Mouse (Mus musculus): ENCODE measurements around the gene Crls1. TPM values are rescaled to one million over a fixed set of nuclear protein-coding genes. Genes with fewer than 3 reads are reported as not detected.

Crls1 gene
- polyA plus RNA-seq, 1 experiment from 2014 or later, result 6.5 TPM

- no peaks in the 10 kb centered on the region for H3K9me3 ChIP-seq (replicated peaks; ENCODE audit: control insufficient read depth, low read length, poor library complexity, severe bottlenecking)
- 83% methylated on average over 5 of the region's 5 CpGs for WGBS
- no peak overlapping the region for H3K9ac ChIP-seq (ENCODE audit: low read depth, low read length)
- H3K4me3 ChIP-seq (ENCODE audit: low read depth, low read length), result no peak overlapping the region
- no peak overlapping the region for H3K27ac ChIP-seq (ENCODE audit: low read length)
- no peak overlapping the region for H3K4me2 ChIP-seq (ENCODE audit: low read length)
- ATAC-seq, result no peak
- no peaks in the 10 kb centered on the region; the same call in 1 of the 2 replicates for H3K36me3 ChIP-seq (ENCODE audit: control insufficient read depth, insufficient read depth, low read length)
- H3K4me1 ChIP-seq (ENCODE audit: control insufficient read depth, insufficient read depth, low read length), result no peaks in the 10 kb centered on the region
- no peaks in the 10 kb centered on the region for H3K27me3 ChIP-seq (ENCODE audit: control insufficient read depth, insufficient read depth, low read depth, low read length)
Measured at GRCm38 (mm10) chr2:132856333-132856732, 9.9 kb downstream of the Crls1 start.

GRCm38 (mm10) chr2:132860435-132860834, 14.0 kb downstream of the Crls1 start:
- Histone ChIP-seq H3K36me3 (ENCODE audit: control insufficient read depth, insufficient read depth, low read length) (peaks cover 9% of the 10 kb centered on the region), H3K4me3 (ENCODE audit: low read depth, low read length) (no peak overlapping the region), H3K27ac (ENCODE audit: low read length) (no peak overlapping the region), H3K9ac (ENCODE audit: low read depth, low read length) (no peak overlapping the region), H3K9me3 (replicated peaks; ENCODE audit: control insufficient read depth, low read length, poor library complexity, severe bottlenecking) (no peaks in the 10 kb centered on the region), H3K4me2 (ENCODE audit: low read length) (no peak overlapping the region), H3K27me3 (ENCODE audit: control insufficient read depth, insufficient read depth, low read depth, low read length) (no peaks in the 10 kb centered on the region), H3K4me1 (ENCODE audit: control insufficient read depth, insufficient read depth, low read length) (no peaks in the 10 kb centered on the region)
- ATAC-seq, result no peak

GRCm38 (mm10) chr2:132861456-132861855, 15.0 kb downstream of the Crls1 start:
- no peak for ATAC-seq
- no peaks in the 10 kb centered on the region for H3K4me1 ChIP-seq (ENCODE audit: control insufficient read depth, insufficient read depth, low read length)
- no peak overlapping the region for H3K9ac ChIP-seq (ENCODE audit: low read depth, low read length)
- H3K9me3 ChIP-seq (replicated peaks; ENCODE audit: control insufficient read depth, low read length, poor library complexity, severe bottlenecking), result no peaks in the 10 kb centered on the region
- H3K27ac ChIP-seq (ENCODE audit: low read length), result no peak overlapping the region
- no peaks in the 10 kb centered on the region for H3K27me3 ChIP-seq (ENCODE audit: control insufficient read depth, insufficient read depth, low read depth, low read length)
- H3K36me3 ChIP-seq (ENCODE audit: control insufficient read depth, insufficient read depth, low read length), result peaks cover 15% of the 10 kb centered on the region
- WGBS, result 98% methylated on average over 2 of the region's 2 CpGs
- no peak overlapping the region for H3K4me2 ChIP-seq (ENCODE audit: low read length)
- no peak overlapping the region for H3K4me3 ChIP-seq (ENCODE audit: low read depth, low read length)

- ATAC-seq, result no peak
- Histone ChIP-seq H3K9ac (ENCODE audit: low read depth, low read length) (no peak overlapping the region), H3K4me2 (ENCODE audit: low read length) (no peak overlapping the region), H3K4me3 (ENCODE audit: low read depth, low read length) (no peak overlapping the region), H3K27ac (ENCODE audit: low read length) (no peak overlapping the region), H3K9me3 (replicated peaks; ENCODE audit: control insufficient read depth, low read length, poor library complexity, severe bottlenecking) (no peaks in the 10 kb centered on the region), H3K4me1 (ENCODE audit: control insufficient read depth, insufficient read depth, low read length) (no peaks in the 10 kb centered on the region), H3K36me3 (ENCODE audit: control insufficient read depth, insufficient read depth, low read length) (peaks cover 18% of the 10 kb centered on the region), H3K27me3 (ENCODE audit: control insufficient read depth, insufficient read depth, low read depth, low read length) (no peaks in the 10 kb centered on the region)
- 97% methylated on average over 2 of the region's 2 CpGs for WGBS
Measured at GRCm38 (mm10) chr2:132863325-132863724, 16.9 kb downstream of the Crls1 start.

- Histone ChIP-seq H3K27me3 (ENCODE audit: control insufficient read depth, insufficient read depth, low read depth, low read length) (no peaks in the 10 kb centered on the region), H3K27ac (ENCODE audit: low read length) (no peak overlapping the region), H3K36me3 (ENCODE audit: control insufficient read depth, insufficient read depth, low read length) (peaks cover 18% of the 10 kb centered on the region), H3K4me1 (ENCODE audit: control insufficient read depth, insufficient read depth, low read length) (no peaks in the 10 kb centered on the region), H3K9ac (ENCODE audit: low read depth, low read length) (no peak overlapping the region), H3K4me3 (ENCODE audit: low read depth, low read length) (no peak overlapping the region), H3K4me2 (ENCODE audit: low read length) (no peak overlapping the region), H3K9me3 (replicated peaks; ENCODE audit: control insufficient read depth, low read length, poor library complexity, severe bottlenecking) (no peaks in the 10 kb centered on the region)
- WGBS, result 81% methylated on average over 5 of the region's 5 CpGs
- no peak for ATAC-seq
Measured at GRCm38 (mm10) chr2:132867521-132867920, 21.1 kb downstream of the Crls1 start.

GRCm38 (mm10) chr2:132869682-132870081, 23.2 kb downstream of the Crls1 start:
- Histone ChIP-seq H3K4me1 (ENCODE audit: control insufficient read depth, insufficient read depth, low read length) (no peaks in the 10 kb centered on the region), H3K4me3 (ENCODE audit: low read depth, low read length) (no peak overlapping the region), H3K27ac (ENCODE audit: low read length) (no peak overlapping the region), H3K4me2 (ENCODE audit: low read length) (no peak overlapping the region), H3K9me3 (replicated peaks; ENCODE audit: control insufficient read depth, low read length, poor library complexity, severe bottlenecking) (no peaks in the 10 kb centered on the region), H3K27me3 (ENCODE audit: control insufficient read depth, insufficient read depth, low read depth, low read length) (no peaks in the 10 kb centered on the region), H3K9ac (ENCODE audit: low read depth, low read length) (no peak overlapping the region), H3K36me3 (ENCODE audit: control insufficient read depth, insufficient read depth, low read length) (peaks cover 14% of the 10 kb centered on the region)
- ATAC-seq, result no peak
- 93% methylated on average over 5 of the region's 5 CpGs for WGBS

GRCm38 (mm10) chr2:132870286-132870685, 23.8 kb downstream of the Crls1 start:
- peaks cover 11% of the 10 kb centered on the region for H3K36me3 ChIP-seq (ENCODE audit: control insufficient read depth, insufficient read depth, low read length)
- H3K27ac ChIP-seq (ENCODE audit: low read length), result no peak overlapping the region
- 78% methylated on average over 4 of the region's 4 CpGs for WGBS
- no peaks in the 10 kb centered on the region for H3K4me1 ChIP-seq (ENCODE audit: control insufficient read depth, insufficient read depth, low read length)
- no peak overlapping the region for H3K4me2 ChIP-seq (ENCODE audit: low read length)
- ATAC-seq, result no peak
- H3K9ac ChIP-seq (ENCODE audit: low read depth, low read length), result no peak overlapping the region
- no peaks in the 10 kb centered on the region for H3K27me3 ChIP-seq (ENCODE audit: control insufficient read depth, insufficient read depth, low read depth, low read length)
- no peaks in the 10 kb centered on the region for H3K9me3 ChIP-seq (replicated peaks; ENCODE audit: control insufficient read depth, low read length, poor library complexity, severe bottlenecking)
- H3K4me3 ChIP-seq (ENCODE audit: low read depth, low read length), result no peak overlapping the region

- H3K27me3 ChIP-seq (ENCODE audit: control insufficient read depth, insufficient read depth, low read depth, low read length), result no peaks in the 10 kb centered on the region
- no peaks in the 10 kb centered on the region for H3K4me1 ChIP-seq (ENCODE audit: control insufficient read depth, insufficient read depth, low read length)
- no peak overlapping the region for H3K4me3 ChIP-seq (ENCODE audit: low read depth, low read length)
- peaks cover 3% of the 10 kb centered on the region for H3K36me3 ChIP-seq (ENCODE audit: control insufficient read depth, insufficient read depth, low read length)
- no peak overlapping the region for H3K27ac ChIP-seq (ENCODE audit: low read length)
- 66% methylated on average over 3 of the region's 3 CpGs for WGBS
- no peak for ATAC-seq
- no peaks in the 10 kb centered on the region for H3K9me3 ChIP-seq (replicated peaks; ENCODE audit: control insufficient read depth, low read length, poor library complexity, severe bottlenecking)
- H3K9ac ChIP-seq (ENCODE audit: low read depth, low read length), result no peak overlapping the region
- H3K4me2 ChIP-seq (ENCODE audit: low read length), result no peak overlapping the region
Measured at GRCm38 (mm10) chr2:132871663-132872062, 25.2 kb downstream of the Crls1 start.

GRCm38 (mm10) chr2:132873657-132874326, 27.3 kb downstream of the Crls1 start:
- Histone ChIP-seq H3K27ac (ENCODE audit: low read length) (no peak overlapping the region), H3K4me1 (ENCODE audit: control insufficient read depth, insufficient read depth, low read length) (no peaks in the 10 kb centered on the region), H3K4me3 (ENCODE audit: low read depth, low read length) (no peak overlapping the region), H3K27me3 (ENCODE audit: control insufficient read depth, insufficient read depth, low read depth, low read length) (peaks cover 13% of the 10 kb centered on the region; the same call in 1 of the 2 replicates), H3K36me3 (ENCODE audit: control insufficient read depth, insufficient read depth, low read length) (no peaks in the 10 kb centered on the region), H3K9me3 (replicated peaks; ENCODE audit: control insufficient read depth, low read length, poor library complexity, severe bottlenecking) (no peaks in the 10 kb centered on the region), H3K9ac (ENCODE audit: low read depth, low read length) (no peak overlapping the region), H3K4me2 (ENCODE audit: low read length) (no peak overlapping the region)
- ATAC-seq, result no peak
- WGBS, result 84% methylated on average over 10 of the region's 10 CpGs

Measured in midbrain, embryonic 16.5 days (tissue).